Mouse (Mus musculus) limb, embryonic 11.5 days (tissue): ENCODE measurements around the gene Ephb3. TPM values are rescaled to one million over a fixed set of nuclear protein-coding genes. Genes with fewer than 3 reads are reported as not detected.

Experiments
- ATAC-seq: fragments of 200-750 bp; cut with Nextera tagmentation; 2 replicates; pipeline ENCODE4 v1.8.0; 2017; ENCODE audit warnings: low read depth; ENCODE audit not compliant: insufficient number of reproducible peaks, low FRiP score, low TSS enrichment
- DNase-seq: peaks from one replicate; pipeline ENCODE4 v3.0.0-alpha.2; 2015; ENCODE audit warnings: low spot score
- H3K27ac ChIP-seq: fragments of 300-500 bp; sonication (generic); replicated peaks from 2 replicates; pipeline ENCODE4 v1.5.1; 2014; ENCODE audit warnings: low read depth, mild to moderate bottlenecking, low read length
- H3K27me3 ChIP-seq: fragments of 300-500 bp; sonication (generic); 2 replicates; pipeline ENCODE4 v1.6.1; 2014; ENCODE audit warnings: mild to moderate bottlenecking, low read length, mixed read lengths; ENCODE audit not compliant: control insufficient read depth, insufficient read depth
- H3K36me3 ChIP-seq: fragments of 300-500 bp; sonication (generic); 2 replicates; pipeline ENCODE4 v1.6.1; 2014; ENCODE audit warnings: mild to moderate bottlenecking, low read length, moderate library complexity, mixed read lengths; ENCODE audit not compliant: control insufficient read depth, insufficient read depth
- H3K4me1 ChIP-seq: fragments of 300-500 bp; sonication (generic); 2 replicates; pipeline ENCODE4 v1.6.1; 2014; ENCODE audit warnings: low read length, mixed read lengths; ENCODE audit not compliant: control insufficient read depth, insufficient read depth
- H3K4me2 ChIP-seq: fragments of 300-500 bp; sonication (generic); 2 replicates; pipeline ENCODE4 v1.6.1; 2014; ENCODE audit warnings: low read depth, mild to moderate bottlenecking, moderate library complexity; ENCODE audit not compliant: severe bottlenecking
- H3K4me3 ChIP-seq: fragments of 300-500 bp; sonication (generic); 2 replicates; pipeline ENCODE4 v1.5.1; 2014; ENCODE audit warnings: low read depth, low read length
- H3K9ac ChIP-seq: fragments of 300-500 bp; sonication (generic); 2 replicates; pipeline ENCODE4 v1.6.1; 2014; ENCODE audit warnings: mild to moderate bottlenecking, low read length
- H3K9me3 ChIP-seq: fragments of 300-500 bp; sonication (generic); 2 replicates; pipeline ENCODE4 v1.6.1; 2016; ENCODE audit warnings: low read length; ENCODE audit not compliant: control insufficient read depth
- WGBS: fragments of 180-500 bp; shearing (Covaris S2); extraction: QIAGEN DNeasy Blood & Tissue Kit; methylation state at CpG from one replicate; pipeline ENCODE4 v1.1.7; 2014; 5-methylcytosine and 5-hydroxymethylcytosine counted together
- microRNA-seq: library from miRNA; unstranded; fragments of <30 nt; microRNA quantifications from one replicate; pipeline ENCODE4, GENCODE M21; 2016
- polyA plus RNA-seq: library from polyadenylated mRNA; unstranded; fragments of >200 nt; fragmentation: Nextera tagmentation; extraction: Ambion mirVana; gene quantifications from 2 replicates; pipeline ENCODE4 v1.2.1, GENCODE M21; 2014

Ephb3 gene
- polyA plus RNA-seq, 1 experiment from 2014 or later = 33.1 TPM

DNA sequence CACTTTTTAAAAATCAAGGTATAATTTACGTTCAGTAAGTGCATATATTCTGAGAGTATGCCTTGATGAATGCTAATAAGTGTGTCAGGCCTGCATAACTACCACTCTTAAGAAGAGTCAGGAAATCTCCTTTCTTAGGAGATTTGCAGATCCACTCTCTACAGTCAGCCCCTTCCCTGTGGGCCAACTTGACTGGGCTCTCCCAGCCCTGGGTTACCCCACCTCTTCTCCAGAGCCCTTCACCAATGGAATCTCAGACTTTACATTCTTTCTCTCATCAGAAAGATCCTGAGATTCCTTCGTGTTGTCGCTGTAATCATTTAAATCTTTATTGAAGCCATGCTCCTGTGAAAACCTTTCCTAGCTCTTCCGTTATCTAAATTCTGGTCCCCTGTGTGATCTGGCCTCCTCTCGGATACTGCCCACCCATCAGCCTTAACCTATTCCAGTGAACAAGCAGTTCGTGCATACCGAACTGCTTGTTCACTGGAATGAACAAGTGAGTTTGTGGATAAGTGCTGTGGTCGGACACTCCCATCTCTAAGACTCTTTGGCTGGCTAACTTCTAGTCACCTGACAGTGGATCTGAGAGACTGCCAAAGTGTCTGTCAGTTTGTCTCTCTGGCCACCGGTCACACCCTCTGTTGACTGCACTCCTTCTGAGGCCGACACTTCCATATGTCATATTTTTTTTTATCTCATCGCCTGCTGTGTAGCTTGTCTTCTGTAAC lies 51.2 kb downstream of the Ephb3 start:
- no peak for DNase-seq
- H3K4me1 ChIP-seq = 0 out of 2 replicates have a peak, but pooled peaks cover 3% of the 10 kb centered on the region
- H3K27me3 ChIP-seq = no peaks in the 10 kb centered on the region
- H3K36me3 ChIP-seq = no peaks in the 10 kb centered on the region
- WGBS = 84% methylated on average over 11 of the region's 11 CpGs
- no peak overlapping the region for H3K4me3 ChIP-seq
- H3K9me3 ChIP-seq = no peaks in the 10 kb centered on the region
- no peak overlapping the region for H3K4me2 ChIP-seq
- H3K27ac ChIP-seq = no peak overlapping the region
- H3K9ac ChIP-seq = no peak overlapping the region
- ATAC-seq = no peak

DNA sequence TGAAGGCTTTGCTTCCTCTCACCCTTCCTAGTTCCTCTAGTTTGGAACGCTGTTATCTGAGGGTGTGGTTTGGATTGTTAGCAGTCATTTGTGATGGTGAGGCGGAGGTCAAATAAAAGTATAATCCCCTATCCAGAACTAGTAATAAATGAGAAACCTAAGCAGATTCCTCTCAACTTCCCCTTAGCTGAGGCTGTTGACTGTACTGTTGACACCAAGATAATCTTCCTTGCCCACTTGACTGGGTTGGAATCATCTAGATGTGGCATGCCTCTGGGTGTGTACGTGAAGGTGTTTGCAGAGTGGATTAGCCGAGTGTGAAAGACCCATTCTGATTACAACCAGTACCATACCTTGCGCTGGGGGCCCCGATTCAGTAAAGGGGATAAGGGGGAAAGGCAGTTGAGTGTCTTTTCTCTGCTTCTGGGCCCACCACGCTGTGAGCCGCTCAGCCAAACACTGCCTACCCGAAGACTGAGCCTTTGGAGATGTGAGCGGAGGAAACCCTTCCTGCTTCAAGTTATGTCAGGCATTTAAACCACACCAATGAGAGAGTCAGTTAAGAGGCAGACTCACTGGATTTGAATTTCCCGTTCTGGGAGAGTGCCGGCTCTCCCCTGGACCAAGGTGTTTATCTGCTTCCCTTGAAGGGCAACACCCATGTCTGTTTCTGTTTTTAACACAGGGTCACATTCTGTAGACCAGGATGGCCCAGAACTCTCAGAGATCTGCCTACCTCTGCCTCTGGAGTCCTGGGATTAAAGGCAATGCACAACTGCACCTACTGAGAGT lies 52.2 kb downstream of the Ephb3 start:
- DNase-seq (no peak), ATAC-seq (no peak)
- WGBS = 91% methylated on average over 12 of the region's 12 CpGs
- Histone ChIP-seq H3K27me3 (no peaks in the 10 kb centered on the region), H3K27ac (no peak overlapping the region), H3K36me3 (no peaks in the 10 kb centered on the region), H3K4me1 (0 out of 2 replicates have a peak, but pooled peaks cover 3% of the 10 kb centered on the region), H3K9ac (no peak overlapping the region), H3K4me2 (no peak overlapping the region), H3K9me3 (no peaks in the 10 kb centered on the region), H3K4me3 (no peak overlapping the region)

DNA sequence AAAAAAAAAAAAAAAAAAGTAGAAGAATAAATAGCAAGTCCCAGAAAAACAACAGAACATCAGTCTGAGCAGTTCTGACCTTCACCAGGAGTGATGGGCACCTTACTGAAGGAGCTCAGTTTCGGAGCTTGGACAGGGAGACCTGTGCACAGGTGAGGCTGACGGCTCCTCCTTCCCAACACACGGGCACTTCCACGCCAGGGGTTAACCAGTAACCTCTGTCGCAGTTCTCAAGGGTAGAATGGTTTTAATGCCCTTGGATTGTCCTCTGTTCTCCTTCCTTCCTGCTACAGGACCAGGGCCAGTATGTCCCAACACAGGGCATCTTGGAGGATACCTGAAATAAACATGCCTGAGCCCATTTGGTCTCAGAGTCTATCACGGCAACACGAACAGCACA lies 60.9 kb downstream of the Ephb3 start:
- 86% methylated on average over 7 of the region's 7 CpGs for WGBS
- H3K27me3 ChIP-seq = no peaks in the 10 kb centered on the region
- H3K27ac ChIP-seq = no peak overlapping the region
- H3K4me1 ChIP-seq = peaks cover 3% of the 10 kb centered on the region; the same call in 1 of the 2 replicates
- no peak overlapping the region for H3K9ac ChIP-seq
- no peak for DNase-seq
- no peak overlapping the region for H3K4me3 ChIP-seq
- ATAC-seq = no peak
- no peaks in the 10 kb centered on the region for H3K36me3 ChIP-seq
- no peaks in the 10 kb centered on the region for H3K9me3 ChIP-seq
- no peak overlapping the region for H3K4me2 ChIP-seq

DNA sequence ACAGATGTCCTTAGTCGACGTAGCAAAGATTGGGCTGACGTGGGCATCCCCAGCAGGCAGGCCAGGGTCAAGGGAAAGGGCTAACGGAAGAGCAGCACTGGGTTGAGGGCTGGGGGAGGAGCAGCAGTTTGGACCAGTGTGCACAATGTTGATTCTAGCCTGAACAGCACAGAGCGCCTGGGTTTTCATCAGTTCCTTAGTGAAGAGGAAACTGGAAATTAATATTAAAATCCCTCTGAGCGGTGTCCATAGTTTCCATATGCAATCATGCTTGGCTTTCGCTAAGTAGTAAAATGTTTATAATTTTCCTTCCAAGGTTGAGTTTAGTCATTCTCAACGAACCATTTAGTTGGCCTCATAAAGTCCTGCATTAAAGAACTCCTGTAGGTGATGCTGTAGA lies 65.2 kb downstream of the Ephb3 start:
- Histone ChIP-seq H3K27me3 (no peaks in the 10 kb centered on the region), H3K9ac (no peak overlapping the region; the same call in 1 of the 2 replicates), H3K36me3 (no peaks in the 10 kb centered on the region), H3K4me3 (no peak overlapping the region), H3K4me2 (no peak overlapping the region), H3K27ac (no peak overlapping the region), H3K9me3 (no peaks in the 10 kb centered on the region), H3K4me1 (peaks cover 35% of the 10 kb centered on the region)
- no peak for ATAC-seq
- DNase-seq = no peak
- 67% methylated on average over 8 of the region's 8 CpGs for WGBS

DNA sequence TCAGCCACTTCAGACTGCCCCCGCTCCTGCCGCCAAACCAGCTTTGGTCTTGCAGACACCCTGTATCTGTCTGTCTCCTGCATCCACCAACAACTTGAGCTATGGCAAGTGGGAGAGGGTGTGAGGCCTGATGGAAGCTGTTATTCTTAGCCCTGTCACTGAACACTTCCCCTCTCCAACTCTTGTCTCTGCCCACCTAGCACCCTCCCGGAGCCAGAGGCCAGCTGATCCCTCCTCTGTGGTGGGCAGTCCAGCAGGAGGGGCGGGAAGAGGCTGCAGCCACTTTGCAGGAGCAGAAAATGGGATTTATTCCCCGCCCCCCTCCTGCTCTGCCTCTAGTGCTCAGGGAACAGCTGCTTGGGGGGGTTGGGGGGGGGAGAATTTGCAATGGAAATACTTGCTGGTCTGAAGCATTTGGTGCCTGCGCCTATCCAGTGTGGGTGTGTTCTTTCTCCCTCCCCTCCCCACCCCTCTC lies 67.3 kb downstream of the Ephb3 start:
- Histone ChIP-seq H3K36me3 (no peaks in the 10 kb centered on the region), H3K27me3 (no peaks in the 10 kb centered on the region), H3K4me2 (no peak overlapping the region), H3K4me1 (peaks cover 39% of the 10 kb centered on the region), H3K9ac (peak overlapping the region; percentile 18; the same call in 1 of the 2 replicates), H3K27ac (0 out of 2 replicates have a peak overlapping the region, but pooled peaks have one; percentile 26), H3K4me3 (no peak overlapping the region), H3K9me3 (no peaks in the 10 kb centered on the region; the same call in 1 of the 2 replicates)
- ATAC-seq (no peak), DNase-seq (no peak)
- WGBS = 43% methylated on average over 6 of the region's 6 CpGs

DNA sequence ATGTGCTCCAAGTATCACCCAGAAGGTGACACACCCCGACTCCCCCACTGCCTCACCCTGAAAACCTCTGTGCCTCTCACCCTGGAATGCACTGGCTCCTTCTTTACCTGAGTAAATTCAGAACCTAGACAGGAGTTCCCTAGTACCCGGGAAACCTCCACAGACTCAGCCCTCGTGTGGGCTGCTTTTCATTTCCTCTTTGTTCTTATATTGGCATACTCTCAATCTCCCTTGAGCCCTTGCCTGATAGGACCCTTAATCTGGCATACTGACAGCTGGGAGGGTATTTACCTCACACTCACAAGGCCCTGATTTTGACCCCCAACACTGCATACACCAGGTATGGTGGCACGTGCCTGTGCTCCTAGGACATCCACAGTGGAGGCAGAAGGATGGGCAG lies 68.2 kb downstream of the Ephb3 start:
- H3K9ac ChIP-seq = no peak overlapping the region
- DNase-seq (no peak), ATAC-seq (no peak)
- 53% methylated on average over 4 of the region's 4 CpGs for WGBS
- 0 out of 2 replicates have a peak overlapping the region, but pooled peaks have one; percentile 22 for H3K27ac ChIP-seq
- H3K9me3 ChIP-seq = no peaks in the 10 kb centered on the region; the same call in 1 of the 2 replicates
- H3K4me3 ChIP-seq = no peak overlapping the region
- peaks cover 41% of the 10 kb centered on the region for H3K4me1 ChIP-seq
- H3K36me3 ChIP-seq = no peaks in the 10 kb centered on the region
- no peak overlapping the region for H3K4me2 ChIP-seq
- H3K27me3 ChIP-seq = no peaks in the 10 kb centered on the region

Small RNA genes lying within 50 kb of the gene (microRNA-seq; reads per million reads assigned to microRNA genes)
- not detected for gene Mir7680

Other genes with a start within 250 kb of the Ephb3 start
- not detected in 2 replicates for gene Teddm3, start 50.8 kb upstream of the Ephb3 start, polyA plus RNA-seq
- gene Vps8, start 218.4 kb downstream of the Ephb3 start, polyA plus RNA-seq = 15.1 and 17.7 TPM in 2 replicates